Mouse (Mus musculus) gastrocnemius, adult 2 months (tissue): ENCODE data around the gene Acads. TPM values are rescaled to one million over a fixed set of nuclear protein-coding genes. Genes with fewer than 3 reads are reported as not detected.
"Not testable (repeated sequence)": the region's sequence is repeated elsewhere in the genome, so short reads cannot be mapped to it uniquely, and the experiment has no call there.

Source experiments
- DNase-seq: peaks from one replicate; pipeline ENCODE4 v3.0.0; 2022
- H3K27ac ChIP-seq: fragments of 200-600 bp; 2 replicates; pipeline ENCODE4 v1.8.1; 2022; ENCODE audit warnings: mild to moderate bottlenecking
- H3K4me3 ChIP-seq: fragments of 200-600 bp; 2 replicates; pipeline ENCODE4 v1.8.1; 2022; ENCODE audit warnings: mild to moderate bottlenecking, moderate library complexity
- CTCF ChIP-seq: fragments of 200-600 bp; IDR thresholded peaks from 2 replicates; pipeline ENCODE4 v1.8.1; 2022; ENCODE audit warnings: antibody characterized with exemption, mild to moderate bottlenecking, moderate library complexity
- intact Hi-C: fragments of 180-260 bp; cut with DNase I; formaldehyde crosslinking; loops from one replicate; pipeline ENCODE4 v1.15.1; 2025
- total RNA-seq, 2 experiments: library from RNA; stranded (reverse); gene quantifications; 2 replicates each; pipeline ENCODE4 v1.2.3; 2021

The Acads gene
- total RNA-seq, 2 experiments from 2014 or later, result 49.9 to 81.7 TPM

GRCm38 (mm10) chr5:115158040-115158983, 39.2 kb upstream of the Acads start, which contains the start of gene Mlec:
Mlec (minus strand) TSS chr5:115158179.
- DNase-seq, result peak; percentile 99
- intact Hi-C loops, result no loop called here
- 0 out of 2 replicates have a peak, but pooled peaks have one; percentile 0 for TF ChIP-seq CTCF
- H3K27ac ChIP-seq, result peak within 1 kb of the TSS; percentile 98
- peak within 1 kb of the TSS; percentile 95 for H3K4me3 ChIP-seq

DNA sequence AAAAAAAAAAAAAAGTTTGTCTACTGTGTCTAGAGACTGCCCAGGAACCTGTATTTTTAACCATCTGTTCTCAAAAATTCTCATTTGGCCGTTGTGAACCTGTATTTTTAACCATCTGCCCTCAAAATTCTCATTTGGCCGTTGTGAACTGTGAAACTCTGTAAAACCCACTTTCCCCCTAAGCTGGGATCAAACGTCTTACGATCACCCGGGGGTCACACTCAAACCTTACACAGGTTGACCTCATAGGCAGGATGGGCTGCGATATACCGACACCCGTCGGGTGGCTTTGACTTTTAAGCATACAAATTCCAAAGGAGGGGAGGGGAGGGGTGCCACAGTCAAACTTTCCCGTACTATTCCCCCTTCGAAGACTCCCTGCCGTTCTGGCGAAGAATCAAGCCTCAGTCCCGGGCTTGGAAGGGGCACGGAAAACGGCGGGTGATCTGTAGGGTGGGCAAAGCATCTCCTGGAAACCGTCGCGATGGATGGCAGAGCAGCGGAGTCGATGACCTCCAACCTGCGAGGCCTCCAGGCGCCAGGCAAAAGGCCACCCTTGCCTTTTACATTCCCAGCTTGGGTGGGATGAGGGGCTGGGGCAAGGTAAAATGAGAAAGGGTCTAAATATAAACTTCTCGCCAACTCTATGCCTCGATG, 37.9 kb upstream of the Acads start:
- peak; percentile 45 for DNase-seq
- Histone ChIP-seq H3K4me3 (peak overlapping the region; percentile 95), H3K27ac (peak overlapping the region; percentile 98)
- intact Hi-C loops, result no loop called here
- TF ChIP-seq CTCF, result no peak

GRCm38 (mm10) chr5:115156401-115156800, 37.3 kb upstream of the Acads start:
- no peak for DNase-seq
- no peak for TF ChIP-seq CTCF
- Histone ChIP-seq H3K4me3 (peak overlapping the region; percentile 95), H3K27ac (peak overlapping the region; percentile 98)
- intact Hi-C loops, result no loop called here

DNA sequence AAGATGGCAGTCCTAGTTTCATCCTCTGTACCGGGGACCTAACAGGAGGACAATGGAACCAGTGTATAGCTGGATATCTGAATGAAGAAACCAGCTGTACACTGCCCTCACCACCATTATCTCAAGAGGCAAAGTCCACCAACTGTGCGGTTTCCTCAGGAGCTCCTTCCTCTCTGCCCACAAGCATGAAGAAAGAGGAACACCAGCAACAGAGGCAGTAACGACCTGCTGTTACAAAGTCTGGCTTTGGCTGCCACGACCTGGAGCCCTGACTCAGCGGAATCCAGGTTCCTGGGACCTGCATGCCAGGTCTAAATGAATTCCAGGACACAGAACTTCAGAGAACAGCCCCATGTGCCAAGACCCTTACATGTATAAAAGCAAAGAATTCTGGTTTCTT, 36.7 kb upstream of the Acads start:
- Histone ChIP-seq H3K27ac (peak overlapping the region; percentile 98), H3K4me3 (peak overlapping the region; percentile 95)
- no peak for TF ChIP-seq CTCF
- peak; percentile 59 for DNase-seq
- intact Hi-C loops, result no loop called here

GRCm38 (mm10) chr5:115155156-115155631, 36.0 kb upstream of the Acads start:
- intact Hi-C loops, result no loop called here

GRCm38 (mm10) chr5:115152132-115152956, 33.2 kb upstream of the Acads start:
- Histone ChIP-seq H3K27ac (peak overlapping the region; percentile 98), H3K4me3 (peak overlapping the region; percentile 95)
- intact Hi-C loops, result no loop called here
- no peak for DNase-seq
- TF ChIP-seq CTCF, result no peak

More at GRCm38 (mm10) chr5:115155156-115155631, 36.0 kb upstream of the Acads start:
- Histone ChIP-seq H3K4me3 (peak overlapping the region; percentile 95), H3K27ac (peak overlapping the region; percentile 98)
- no peak for TF ChIP-seq CTCF
- DNase-seq, result peak; percentile 64

DNA sequence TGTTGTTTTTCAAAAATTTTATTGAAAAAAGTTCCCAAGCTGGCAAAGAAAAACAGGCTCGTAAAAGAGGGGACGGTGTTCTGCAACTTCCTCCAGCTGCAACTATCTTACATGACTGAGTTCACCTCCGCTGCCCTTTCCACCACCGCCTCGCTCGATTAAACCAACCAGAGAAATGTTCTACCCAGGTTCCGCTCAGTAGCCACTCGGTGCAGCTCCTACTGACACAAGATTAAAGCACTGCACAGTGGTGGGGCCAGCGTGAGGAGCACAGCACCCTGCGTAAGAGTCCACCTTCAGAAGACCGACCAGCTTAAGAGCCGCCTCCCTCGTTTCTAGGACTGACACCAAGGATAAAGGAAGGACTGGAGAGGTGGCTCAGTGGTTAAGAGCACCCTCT, 32.3 kb upstream of the Acads start:
- Histone ChIP-seq H3K4me3 (peak overlapping the region; percentile 42), H3K27ac (peak overlapping the region; percentile 98)
- no peak for TF ChIP-seq CTCF
- intact Hi-C loops, result no loop called here
- DNase-seq, result no peak

- Histone ChIP-seq H3K4me3 (peak overlapping the region; percentile 42), H3K27ac (peak overlapping the region; percentile 98)
- DNase-seq, result no peak
- no peak for TF ChIP-seq CTCF
- intact Hi-C loops, result no loop called here
These were observed 31.8 kb upstream of the Acads start for GRCm38 (mm10) chr5:115150991-115151390.

GRCm38 (mm10) chr5:115149675-115150459, 30.7 kb upstream of the Acads start:
- intact Hi-C loops, result no loop called here
- DNase-seq, result no peak
- TF ChIP-seq CTCF, result no peak

GRCm38 (mm10) chr5:115148872-115149271, 29.7 kb upstream of the Acads start:
- DNase-seq, intact Hi-C loops, H3K4me3 ChIP-seq: not testable (repeated sequence)
- peak overlapping the region; percentile 98 for H3K27ac ChIP-seq

More at GRCm38 (mm10) chr5:115149675-115150459, 30.7 kb upstream of the Acads start:
- Histone ChIP-seq H3K27ac (peak overlapping the region; percentile 98), H3K4me3 (peak overlapping the region; percentile 42)

- H3K27ac ChIP-seq, result peak overlapping the region; percentile 96
- H3K4me3 ChIP-seq, result no peak overlapping the region; the same call in none of the 2 replicates
- intact Hi-C loops, result no loop called here
- peak; percentile 70 for DNase-seq
- no peak for TF ChIP-seq CTCF
These were observed 29.2 kb upstream of the Acads start for GRCm38 (mm10) chr5:115148378-115148777.
